Mouse (Mus musculus) hindbrain, embryonic 13.5 days (tissue): ENCODE results near the gene Dmd. TPM values are rescaled to one million over a fixed set of nuclear protein-coding genes. Genes with fewer than 3 reads are reported as not detected.

ENCODE experiments used
- ATAC-seq: fragments of 200-750 bp; cut with Nextera tagmentation; 2 replicates; pipeline ENCODE4 v1.8.0; 2017; ENCODE audit warnings: moderate TSS enrichment; ENCODE audit not compliant: low FRiP score
- H3K27ac ChIP-seq: fragments of 300-500 bp; sonication (generic); 2 replicates; pipeline ENCODE4 v1.5.1; 2015; ENCODE audit warnings: inconsistent platforms, mild to moderate bottlenecking, moderate library complexity
- H3K27me3 ChIP-seq: fragments of 300-500 bp; sonication (generic); 2 replicates; pipeline ENCODE4 v1.6.1; 2015; ENCODE audit warnings: mild to moderate bottlenecking, inconsistent platforms
- H3K36me3 ChIP-seq: fragments of 300-500 bp; sonication (generic); 2 replicates; pipeline ENCODE4 v1.6.1; 2015; ENCODE audit warnings: mild to moderate bottlenecking, inconsistent platforms
- H3K4me1 ChIP-seq: fragments of 300-500 bp; sonication (generic); replicated peaks from 2 replicates; pipeline ENCODE4 v1.6.1; 2015; ENCODE audit warnings: inconsistent platforms
- H3K4me2 ChIP-seq: fragments of 300-500 bp; sonication (generic); 2 replicates; pipeline ENCODE4 v1.6.1; 2015; ENCODE audit warnings: inconsistent platforms, mild to moderate bottlenecking, moderate library complexity
- H3K4me3 ChIP-seq: fragments of 300-500 bp; sonication (generic); 2 replicates; pipeline ENCODE4 v1.5.1; 2015; ENCODE audit warnings: mild to moderate bottlenecking, inconsistent platforms
- H3K9ac ChIP-seq: fragments of 300-500 bp; sonication (generic); 2 replicates; pipeline ENCODE4 v1.6.1; 2015; ENCODE audit warnings: mild to moderate bottlenecking, inconsistent platforms
- H3K9me3 ChIP-seq: fragments of 300-500 bp; sonication (generic); 2 replicates; pipeline ENCODE4 v1.6.1; 2016; ENCODE audit warnings: inconsistent platforms
- WGBS: fragments of 180-500 bp; shearing (Covaris S2); methylation state at CpG from one replicate; pipeline ENCODE4 v1.1.7; 2015; 5-methylcytosine and 5-hydroxymethylcytosine counted together
- polyA plus RNA-seq: library from polyadenylated mRNA; unstranded; fragments of >200 nt; fragmentation: Nextera tagmentation; extraction: Ambion mirVana; gene quantifications from 2 replicates; pipeline ENCODE4 v1.2.1, GENCODE M21; 2015

Dmd gene
- polyA plus RNA-seq, 1 experiment from 2014 or later: 26.4 TPM

- no peak overlapping the region for H3K9ac ChIP-seq
- no peak overlapping the region for H3K4me2 ChIP-seq
- no peaks in the 10 kb centered on the region for H3K36me3 ChIP-seq
- H3K4me3 ChIP-seq: no peak overlapping the region
- H3K4me1 ChIP-seq: no peaks in the 10 kb centered on the region
- H3K27me3 ChIP-seq: no peaks in the 10 kb centered on the region
- 73% methylated on average over 8 of the region's 8 CpGs for WGBS
- no peak overlapping the region for H3K27ac ChIP-seq
- no peak for ATAC-seq
- H3K9me3 ChIP-seq: no peaks in the 10 kb centered on the region
Observed at GRCm38 (mm10) chrX:85084237-85085153, 2135.8 kb downstream of the Dmd start.

- H3K4me3 ChIP-seq: no peak overlapping the region
- H3K4me2 ChIP-seq: no peak overlapping the region
- no peaks in the 10 kb centered on the region for H3K27me3 ChIP-seq
- whole genome bisulfite sequencing: 51% methylated on average over 7 of the region's 7 CpGs
- no peaks in the 10 kb centered on the region for H3K9me3 ChIP-seq
- no peaks in the 10 kb centered on the region for H3K4me1 ChIP-seq
- H3K9ac ChIP-seq: no peak overlapping the region
- H3K27ac ChIP-seq: no peak overlapping the region
- ATAC-seq: no peak
- no peaks in the 10 kb centered on the region for H3K36me3 ChIP-seq
Observed at GRCm38 (mm10) chrX:85089506-85089905, 2140.8 kb downstream of the Dmd start.

- H3K9ac ChIP-seq: no peak overlapping the region
- no peaks in the 10 kb centered on the region for H3K4me1 ChIP-seq
- no peaks in the 10 kb centered on the region for H3K9me3 ChIP-seq
- no peaks in the 10 kb centered on the region for H3K36me3 ChIP-seq
- no peak for ATAC-seq
- no peak overlapping the region for H3K4me3 ChIP-seq
- no peak overlapping the region for H3K27ac ChIP-seq
- no peaks in the 10 kb centered on the region for H3K27me3 ChIP-seq
- H3K4me2 ChIP-seq: no peak overlapping the region
Observed at GRCm38 (mm10) chrX:85093354-85093753, 2144.7 kb downstream of the Dmd start.

- no peak overlapping the region for H3K4me3 ChIP-seq
- no peak overlapping the region for H3K4me2 ChIP-seq
- H3K4me1 ChIP-seq: no peaks in the 10 kb centered on the region
- no peaks in the 10 kb centered on the region for H3K9me3 ChIP-seq
- no peaks in the 10 kb centered on the region for H3K36me3 ChIP-seq
- ATAC-seq: no peak
- no peak overlapping the region for H3K27ac ChIP-seq
- no peaks in the 10 kb centered on the region for H3K27me3 ChIP-seq
- H3K9ac ChIP-seq: no peak overlapping the region
Observed at GRCm38 (mm10) chrX:85098691-85099090, 2150.0 kb downstream of the Dmd start.

- Histone ChIP-seq H3K9ac (no peak overlapping the region), H3K4me3 (no peak overlapping the region), H3K27ac (no peak overlapping the region), H3K27me3 (no peaks in the 10 kb centered on the region), H3K4me1 (no peaks in the 10 kb centered on the region), H3K36me3 (no peaks in the 10 kb centered on the region), H3K4me2 (no peak overlapping the region), H3K9me3 (no peaks in the 10 kb centered on the region)
- ATAC-seq: peak; percentile 43; the same call in 1 of the 2 replicates
Observed at GRCm38 (mm10) chrX:85112418-85112817, 2163.7 kb downstream of the Dmd start.

- Histone ChIP-seq H3K4me3 (no peak overlapping the region), H3K4me2 (no peak overlapping the region), H3K9me3 (no peaks in the 10 kb centered on the region), H3K27me3 (no peaks in the 10 kb centered on the region), H3K9ac (no peak overlapping the region), H3K36me3 (no peaks in the 10 kb centered on the region), H3K27ac (no peak overlapping the region), H3K4me1 (no peaks in the 10 kb centered on the region)
- 85% methylated on average over 3 of the region's 3 CpGs for WGBS
- no peak for ATAC-seq
Observed at GRCm38 (mm10) chrX:85132706-85133105, 2184.0 kb downstream of the Dmd start.

- no peaks in the 10 kb centered on the region for H3K4me1 ChIP-seq
- 89% methylated on average over 5 of the region's 5 CpGs for WGBS
- no peak overlapping the region for H3K27ac ChIP-seq
- ATAC-seq: no peak
- H3K27me3 ChIP-seq: no peaks in the 10 kb centered on the region
- no peaks in the 10 kb centered on the region for H3K9me3 ChIP-seq
- no peak overlapping the region for H3K9ac ChIP-seq
- H3K4me3 ChIP-seq: no peak overlapping the region
- H3K4me2 ChIP-seq: no peak overlapping the region
- H3K36me3 ChIP-seq: no peaks in the 10 kb centered on the region
Observed at GRCm38 (mm10) chrX:85137293-85137692, 2188.6 kb downstream of the Dmd start.

- Histone ChIP-seq H3K27me3 (no peaks in the 10 kb centered on the region), H3K4me1 (no peaks in the 10 kb centered on the region), H3K4me3 (no peak overlapping the region), H3K9me3 (no peaks in the 10 kb centered on the region), H3K36me3 (no peaks in the 10 kb centered on the region), H3K4me2 (no peak overlapping the region), H3K9ac (no peak overlapping the region), H3K27ac (no peak overlapping the region)
- 63% methylated on average over 2 of the region's 2 CpGs for WGBS
- ATAC-seq: no peak
Observed at GRCm38 (mm10) chrX:85171264-85171663, 2222.6 kb downstream of the Dmd start.

GRCm38 (mm10) chrX:85187565-85187964 is 2238.9 kb downstream of the Dmd start:
- H3K27me3 ChIP-seq: no peaks in the 10 kb centered on the region
- no peaks in the 10 kb centered on the region for H3K36me3 ChIP-seq
- WGBS: 46% methylated on average over 2 of the region's 2 CpGs
- no peak overlapping the region for H3K4me3 ChIP-seq
- no peak for ATAC-seq
- no peak overlapping the region for H3K4me2 ChIP-seq
- no peak overlapping the region for H3K9ac ChIP-seq
- no peak overlapping the region for H3K27ac ChIP-seq
- H3K9me3 ChIP-seq: no peaks in the 10 kb centered on the region
- no peaks in the 10 kb centered on the region for H3K4me1 ChIP-seq

- H3K27ac ChIP-seq: no peak overlapping the region
- H3K4me1 ChIP-seq: no peaks in the 10 kb centered on the region
- H3K27me3 ChIP-seq: no peaks in the 10 kb centered on the region
- no peaks in the 10 kb centered on the region for H3K36me3 ChIP-seq
- no peak overlapping the region for H3K9ac ChIP-seq
- no peak overlapping the region for H3K4me2 ChIP-seq
- H3K4me3 ChIP-seq: no peak overlapping the region
- no peak for ATAC-seq
- no peaks in the 10 kb centered on the region for H3K9me3 ChIP-seq
Observed at GRCm38 (mm10) chrX:85193856-85194255, 2245.2 kb downstream of the Dmd start.

- Histone ChIP-seq H3K27me3 (no peaks in the 10 kb centered on the region), H3K9me3 (no peaks in the 10 kb centered on the region), H3K4me2 (no peak overlapping the region), H3K4me1 (no peaks in the 10 kb centered on the region), H3K27ac (no peak overlapping the region), H3K9ac (no peak overlapping the region), H3K36me3 (no peaks in the 10 kb centered on the region), H3K4me3 (no peak overlapping the region)
- WGBS: 89% methylated on average over 5 of the region's 5 CpGs
- no peak for ATAC-seq
Observed at GRCm38 (mm10) chrX:85197688-85198087, 2249.0 kb downstream of the Dmd start.

GRCm38 (mm10) chrX:85199398-85199797 is 2250.7 kb downstream of the Dmd start:
- no peak overlapping the region for H3K4me2 ChIP-seq
- H3K36me3 ChIP-seq: no peaks in the 10 kb centered on the region
- 67% methylated on average over 3 of the region's 3 CpGs for WGBS
- H3K27ac ChIP-seq: no peak overlapping the region
- H3K4me3 ChIP-seq: no peak overlapping the region
- H3K27me3 ChIP-seq: no peaks in the 10 kb centered on the region
- H3K9ac ChIP-seq: no peak overlapping the region
- ATAC-seq: 0 out of 2 replicates have a peak, but pooled peaks have one; percentile 74
- no peaks in the 10 kb centered on the region for H3K9me3 ChIP-seq
- H3K4me1 ChIP-seq: no peaks in the 10 kb centered on the region

- Histone ChIP-seq H3K36me3 (no peaks in the 10 kb centered on the region), H3K9ac (no peak overlapping the region), H3K4me2 (no peak overlapping the region), H3K9me3 (no peaks in the 10 kb centered on the region), H3K4me3 (no peak overlapping the region), H3K4me1 (no peaks in the 10 kb centered on the region), H3K27me3 (no peaks in the 10 kb centered on the region), H3K27ac (no peak overlapping the region)
- 86% methylated on average over 2 of the region's 2 CpGs for WGBS
- ATAC-seq: no peak
Observed at GRCm38 (mm10) chrX:85207001-85207400, 2258.3 kb downstream of the Dmd start.
